Mouse (Mus musculus) kidney, adult 2 months (tissue): ENCODE measurements around the gene Hcls1.

Experiments
- CTCF ChIP-seq: fragments of 200-500 bp; conservative IDR thresholded peaks from 2 replicates; pipeline ENCODE4 v1.5.1; 2011; ENCODE audit warnings: low read depth, mild to moderate bottlenecking, control low read depth, low read length, moderate library complexity, mixed read lengths; ENCODE audit not compliant: insufficient read depth, insufficient read length
- POLR2A ChIP-seq: fragments of 200-500 bp; IDR thresholded peaks from one replicate; pipeline ENCODE4 v1.6.1; 2011; ENCODE audit warnings: low read depth, low read length, control low read depth

DNA sequence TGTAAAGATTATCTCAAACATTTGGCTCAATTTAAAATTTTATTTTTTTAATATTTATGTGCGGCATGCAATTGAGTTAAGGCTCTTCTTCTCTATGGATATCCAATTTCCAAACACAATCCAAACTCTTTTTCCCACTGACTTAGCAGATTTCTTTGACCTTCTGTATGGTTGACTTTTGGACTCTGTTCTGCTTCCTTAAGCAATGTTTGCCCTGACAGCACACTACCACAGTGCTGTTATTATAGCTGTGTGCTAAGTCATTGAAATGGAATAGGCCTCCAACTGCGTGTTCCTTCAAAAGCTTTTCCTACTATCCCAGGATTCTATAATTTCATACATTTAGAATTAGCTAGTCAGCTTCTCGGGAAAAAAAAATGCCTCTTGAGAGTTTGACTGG is 8.8 kb downstream of the Hcls1 start:
- TF ChIP-seq CTCF (no peak), POLR2A (no peak)
